Mouse (Mus musculus) cerebellum, adult 9-10 months (tissue): ENCODE measurements around the gene H2-Ke6.

Experiments used
- DNase-seq: peaks from one replicate; pipeline ENCODE4 v3.0.0; 2022

The H2-Ke6 gene

DNA sequence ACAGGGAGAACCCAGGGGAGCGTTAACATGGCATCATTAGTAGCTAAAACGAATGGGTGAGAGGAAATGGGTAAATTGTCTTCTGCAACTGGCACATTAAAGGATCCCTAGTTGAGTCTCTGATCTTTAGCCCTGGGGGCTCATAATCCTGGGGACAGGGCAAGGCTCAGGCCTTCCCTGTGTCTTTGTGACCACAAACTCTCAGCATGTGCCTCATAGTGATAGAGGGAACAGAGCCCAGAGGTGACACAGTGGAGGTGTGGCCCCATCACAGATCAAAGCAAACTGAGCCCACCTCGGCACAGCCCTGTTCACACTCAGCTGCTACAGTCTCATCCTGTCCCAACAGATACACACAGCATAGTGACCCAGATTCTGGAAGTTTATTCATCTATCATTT is 32.2 kb downstream of the H2-Ke6 start:
- DNase-seq: no peak

DNA sequence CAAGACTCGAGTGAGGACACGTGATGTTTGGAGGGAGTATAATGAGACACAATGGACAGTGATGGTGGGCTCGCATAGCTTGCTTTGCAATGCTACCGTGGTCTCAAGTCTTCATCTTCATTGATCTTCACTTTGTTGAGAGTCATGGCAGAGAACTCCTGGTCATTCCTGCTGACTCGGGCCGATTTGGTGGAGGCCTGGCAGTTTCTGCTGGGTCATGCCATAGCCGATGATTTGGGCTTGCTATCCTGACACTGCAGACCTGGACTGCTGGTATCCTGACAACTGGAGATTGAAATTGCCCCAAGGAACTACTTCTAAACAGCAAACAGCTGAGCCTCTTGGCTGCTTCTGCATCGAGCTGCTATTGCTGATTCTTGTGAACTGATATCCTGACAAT is 32.9 kb downstream of the H2-Ke6 start:
- DNase-seq: no peak

DNA sequence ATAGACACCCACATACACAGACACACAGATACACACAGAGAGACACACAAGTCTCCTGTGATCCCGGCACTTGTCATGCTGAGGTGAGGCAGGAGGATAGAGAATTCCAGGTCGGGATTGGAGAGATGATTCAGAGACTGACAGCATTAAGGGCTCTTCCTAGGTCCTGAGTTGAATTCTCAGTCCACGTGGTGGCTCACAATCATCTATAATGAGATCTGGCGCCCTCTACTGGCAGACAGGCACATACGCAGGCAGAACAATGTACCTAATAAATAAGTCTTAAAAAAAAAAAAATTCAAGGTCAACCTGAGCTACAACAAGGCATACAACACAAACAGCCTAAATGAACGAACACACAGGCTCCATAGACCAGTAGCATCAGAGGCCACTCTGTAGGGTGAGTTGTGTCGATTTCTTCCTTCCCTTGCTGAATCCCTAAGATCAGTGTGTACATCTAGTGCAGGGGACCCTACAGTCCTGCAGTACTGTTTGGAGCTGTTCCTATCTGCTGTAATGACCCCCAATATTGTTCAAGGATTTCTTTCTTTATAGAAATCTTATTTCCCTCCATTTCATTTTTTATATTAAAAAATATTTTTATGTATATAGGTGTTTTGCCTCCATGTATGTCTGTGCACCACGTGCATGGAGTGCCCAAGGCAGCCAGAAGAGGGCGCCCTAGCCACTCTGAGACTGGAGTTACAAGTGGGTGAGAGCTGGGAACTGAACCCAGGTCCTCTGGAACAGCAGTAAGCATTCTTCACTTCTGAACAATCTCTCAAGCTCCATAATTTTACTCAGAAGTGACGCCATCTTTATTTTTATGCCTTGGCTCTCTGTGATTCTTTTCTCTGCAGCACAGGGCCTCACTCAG is 35.8 kb downstream of the H2-Ke6 start:
- DNase-seq: peak; percentile 67

DNA sequence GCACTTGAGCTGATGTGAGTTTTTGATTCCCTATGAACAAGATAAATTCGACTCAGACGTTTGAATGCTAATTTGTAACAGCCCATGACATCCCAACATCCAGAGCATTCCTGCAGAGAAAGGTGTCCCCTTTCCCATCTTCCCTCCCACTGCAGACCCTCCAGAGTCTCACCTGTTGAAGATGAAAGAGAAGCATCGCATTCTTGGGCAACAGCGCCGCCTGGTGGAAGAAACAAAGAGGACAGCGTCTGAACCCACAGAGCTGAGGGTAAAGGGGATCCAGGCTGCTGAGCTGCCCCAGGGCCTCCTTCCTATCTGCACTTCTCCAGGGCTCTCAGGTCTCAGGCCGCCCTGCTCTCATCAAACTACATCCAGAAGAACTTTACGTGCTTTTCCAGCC is 45.7 kb downstream of the H2-Ke6 start:
- DNase-seq: peak; percentile 81

DNA sequence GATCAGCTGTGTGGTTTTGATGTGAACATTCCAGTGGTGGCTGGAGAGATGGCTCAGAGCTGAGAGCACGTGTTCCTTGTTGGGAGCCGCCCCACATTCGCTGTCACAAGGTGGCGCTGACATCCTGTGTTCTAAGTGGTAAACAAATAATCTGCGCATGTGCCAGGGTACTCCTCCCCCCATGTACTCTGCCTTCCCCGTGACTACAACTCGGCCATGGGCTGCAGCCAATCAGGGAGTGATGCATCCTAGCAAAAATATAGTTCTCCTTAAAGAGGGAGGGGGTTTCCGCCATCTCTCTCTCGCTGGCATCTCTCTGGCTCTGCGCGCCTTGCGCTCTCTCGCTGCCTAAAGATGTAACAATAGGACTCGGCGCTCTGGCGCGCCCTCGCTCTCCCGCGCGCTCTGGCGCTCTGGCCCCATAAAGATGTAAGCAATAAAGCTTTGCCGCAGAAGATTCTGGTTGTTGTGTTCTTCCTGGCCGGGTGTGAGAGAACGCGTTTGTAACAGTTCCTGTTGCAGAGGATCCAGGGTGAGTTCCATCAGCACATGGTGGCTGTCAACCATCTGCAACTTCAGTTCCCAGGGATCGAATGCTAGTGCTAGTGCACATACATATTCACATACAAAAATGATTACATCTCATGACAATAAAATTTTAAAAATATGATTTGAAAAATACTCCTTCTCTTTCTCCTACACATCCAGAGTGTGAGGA is 46.5 kb downstream of the H2-Ke6 start:
- DNase-seq: peak; percentile 95

DNA sequence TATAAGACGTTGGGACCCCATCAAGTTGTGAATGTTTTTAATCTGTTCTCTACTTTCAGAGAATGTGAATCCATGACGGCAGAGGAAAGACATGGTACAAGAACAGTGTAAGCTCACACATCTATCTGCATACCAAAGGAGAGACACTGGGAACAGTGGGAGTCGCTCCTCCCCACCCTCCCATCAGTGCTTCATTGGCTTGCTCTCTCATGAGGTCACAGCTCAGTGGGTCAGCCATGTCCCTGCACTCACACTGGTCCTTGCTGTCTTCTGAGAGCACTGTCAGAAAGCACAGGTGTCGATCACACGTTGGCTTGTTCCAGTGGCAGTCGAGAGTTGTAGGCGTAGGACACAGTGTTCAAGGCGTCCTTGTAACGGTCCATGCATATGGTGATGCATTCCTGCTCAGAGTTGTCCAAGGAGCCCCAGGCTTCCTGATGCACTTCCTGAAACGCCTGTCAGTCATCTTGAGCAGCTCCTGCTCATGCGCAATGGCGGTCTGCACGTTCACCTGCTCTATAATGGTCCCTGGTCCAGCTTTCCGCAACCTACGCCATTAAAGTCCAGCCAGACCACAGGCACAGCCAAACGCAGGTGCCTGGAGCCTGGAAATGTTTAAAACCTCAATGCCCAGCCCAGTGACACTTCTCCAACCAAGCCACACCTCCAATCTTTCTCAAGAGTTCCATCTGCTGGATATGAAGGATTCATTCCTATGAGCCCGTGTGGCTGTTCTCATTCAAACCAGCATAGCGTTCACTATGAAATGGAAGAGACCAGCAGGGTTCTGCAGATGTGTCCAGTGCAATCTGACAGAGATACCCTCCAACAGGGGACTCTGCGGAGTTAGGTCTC is 47.5 kb downstream of the H2-Ke6 start:
- no peak for DNase-seq

DNA sequence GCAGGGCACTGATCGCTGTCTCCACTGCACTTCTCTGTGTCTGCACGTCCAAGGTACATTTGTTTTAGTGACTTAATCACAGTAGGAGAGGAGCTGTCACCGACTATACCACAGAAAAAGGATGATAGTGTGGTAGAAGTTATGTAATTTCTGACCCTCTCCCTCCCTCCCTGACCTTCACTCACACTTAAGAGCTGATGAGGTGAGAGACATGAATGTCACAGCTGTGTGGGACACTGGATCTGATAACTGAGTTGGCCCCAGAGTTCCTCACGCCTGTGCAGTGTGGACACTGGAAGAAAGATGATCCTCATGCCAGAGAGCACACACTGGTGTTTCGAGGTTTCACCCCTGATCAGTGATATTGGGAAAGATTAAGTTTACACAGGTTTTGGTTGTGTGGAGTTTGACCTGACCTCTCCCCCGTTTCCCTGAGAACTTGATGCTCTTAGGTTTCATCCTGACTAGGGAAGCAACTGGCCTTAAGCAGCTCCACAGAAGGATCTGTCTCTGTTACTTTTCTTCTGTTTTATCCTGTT is 48.3 kb downstream of the H2-Ke6 start:
- DNase-seq: no peak

DNA sequence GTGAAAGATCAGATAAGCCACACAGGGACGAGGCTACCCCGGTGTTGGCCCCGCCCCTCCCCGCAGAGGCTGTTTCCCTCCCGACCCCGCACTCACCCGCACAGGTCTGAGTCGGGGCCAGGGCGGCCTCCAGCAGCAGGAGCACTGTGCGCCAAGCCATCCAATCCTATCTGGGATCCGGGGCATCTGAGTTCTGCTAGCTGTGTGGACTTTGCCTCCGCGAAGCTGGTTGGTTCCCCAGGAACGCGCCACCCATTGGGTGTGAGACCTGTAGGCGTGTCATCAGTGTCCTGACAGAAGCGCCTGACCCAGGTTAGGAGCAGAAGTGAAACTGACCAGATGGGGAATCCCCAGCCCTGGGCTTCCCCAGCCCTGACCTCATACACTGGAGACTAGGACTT is 49.2 kb downstream of the H2-Ke6 start:
- DNase-seq: peak; percentile 88

DNA sequence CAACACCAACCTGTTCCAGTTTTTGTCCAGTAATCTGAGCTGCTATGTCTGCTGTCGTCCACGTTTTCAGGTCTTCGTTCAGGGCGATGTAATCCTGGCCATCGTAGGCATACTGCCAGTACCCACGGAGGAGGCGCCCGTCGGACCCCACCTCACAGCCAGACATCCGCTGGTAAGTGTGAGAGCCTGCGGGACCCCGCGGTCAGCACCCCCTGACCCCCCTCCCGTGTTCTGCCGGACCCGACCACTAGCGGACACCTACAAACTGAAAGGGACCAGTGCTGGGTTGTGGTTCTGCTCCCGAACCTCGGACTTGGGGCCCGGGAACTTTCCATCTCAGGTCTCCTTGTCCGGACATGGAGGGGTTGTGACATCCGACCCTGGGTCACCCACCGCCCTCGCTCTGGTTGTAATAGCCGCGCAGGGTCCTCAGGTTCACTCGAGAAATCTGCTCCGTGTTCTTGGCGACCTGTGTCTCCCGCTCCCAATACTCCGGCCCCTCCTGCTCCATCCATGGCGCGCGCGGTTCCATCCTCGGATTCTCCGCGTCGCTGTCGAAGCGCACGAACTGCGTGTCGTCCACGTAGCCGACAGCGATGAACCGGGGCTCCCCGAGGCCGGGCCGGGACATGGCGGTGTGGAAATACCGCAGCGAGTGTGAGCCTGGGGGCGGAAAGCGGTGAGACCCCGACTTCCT is 49.9 kb downstream of the H2-Ke6 start:
- DNase-seq: peak; percentile 36
